Mouse (Mus musculus): ENCODE measurements around the gene Insm1. TPM values are rescaled to one million over a fixed set of nuclear protein-coding genes. Genes with fewer than 3 reads are reported as not detected.

Gene Insm1
- 7.1 and 8.9 TPM in 2 replicates for polyA plus RNA-seq (2015; fragmentation: Nextera tagmentation; extraction: Ambion mirVana)

DNA sequence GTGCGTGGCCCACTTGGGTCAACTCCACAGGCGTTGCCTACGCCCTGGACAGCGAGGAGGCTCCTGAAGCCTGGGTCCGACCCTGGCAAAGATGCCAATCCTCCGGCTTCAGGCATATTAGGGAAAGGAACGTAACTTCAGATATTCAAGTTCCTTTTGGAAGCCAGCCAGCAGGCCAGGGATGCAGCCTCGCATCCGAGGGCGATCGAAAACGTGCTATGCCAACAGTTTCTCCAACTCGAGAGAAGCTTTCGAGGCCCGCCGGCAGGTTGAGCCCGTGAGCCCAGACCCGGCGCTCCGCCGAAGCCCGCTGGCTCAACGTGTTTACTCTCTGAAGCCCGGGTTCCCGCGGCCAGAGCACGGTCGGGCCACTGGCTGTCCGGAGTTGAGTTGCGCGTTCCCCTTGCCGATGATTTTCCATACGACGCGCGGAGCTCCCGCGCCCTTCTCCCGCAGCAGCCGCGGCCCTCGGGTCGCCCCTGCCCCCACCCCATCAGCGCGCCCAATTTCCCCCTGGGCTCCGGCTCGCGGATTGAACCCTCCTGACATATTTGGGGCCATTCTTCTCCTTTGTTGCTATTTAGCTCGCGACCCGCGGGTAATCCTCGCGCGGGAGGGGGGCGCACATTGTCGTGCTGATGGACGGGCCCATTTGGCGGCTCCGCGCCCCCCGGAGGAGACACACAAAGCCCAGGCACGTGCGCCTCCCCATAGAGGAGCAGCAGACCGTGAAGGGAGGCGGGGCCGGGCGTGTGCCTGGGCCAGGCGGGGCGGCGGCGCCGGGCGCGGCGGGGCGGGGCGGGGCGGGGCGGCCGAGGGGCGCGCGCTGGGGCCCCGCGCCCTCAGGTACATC lies at the start of gene Insm1:
TSS of gene Insm1 (plus strand) at position 846 of the 853 bp plus-strand sequence.
- Histone ChIP-seq H3K36me3 (no peaks in the 10 kb centered on the region), H3K27me3 (peaks cover 31% of the 10 kb centered on the region), H3K4me2 (replicated peaks) (peak within 1 kb of the TSS; percentile 92), H3K9me3 (no peaks in the 10 kb centered on the region), H3K9ac (replicated peaks) (peak within 1 kb of the TSS; percentile 96), H3K27ac (peak within 1 kb of the TSS; percentile 97), H3K4me1 (replicated peaks) (peaks cover 76% of the 10 kb centered on the region), H3K4me3 (replicated peaks) (peak within 1 kb of the TSS; percentile 81)
- ATAC-seq, result peak; percentile 61
- WGBS, result under 1% methylated on average over 74 of the region's 86 CpGs

DNA sequence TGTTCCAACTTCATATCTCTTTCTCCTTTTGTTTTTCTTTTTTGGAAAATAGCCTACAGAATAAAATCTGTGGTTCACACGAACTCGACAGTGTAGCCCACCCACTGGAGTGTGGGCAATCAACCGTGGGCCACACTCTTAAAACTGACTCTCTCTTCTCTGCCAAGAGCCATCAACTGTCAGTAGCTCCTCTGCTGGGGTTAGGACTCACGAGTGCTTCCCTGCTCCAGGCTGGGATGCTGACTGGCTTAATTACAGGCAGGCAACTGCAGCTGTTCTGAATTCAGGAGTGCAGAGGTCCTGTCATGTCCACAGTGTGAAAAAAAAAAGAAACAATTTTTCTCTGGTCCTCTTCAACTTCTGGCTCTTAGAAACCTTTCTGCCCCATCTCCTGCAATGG lies 49.6 kb upstream of the Insm1 start:
- no peaks in the 10 kb centered on the region for H3K36me3 ChIP-seq
- peaks cover 21% of the 10 kb centered on the region for H3K4me1 ChIP-seq (replicated peaks)
- H3K9ac ChIP-seq (replicated peaks), result no peak overlapping the region
- ATAC-seq, result no peak
- no peak overlapping the region for H3K27ac ChIP-seq
- no peaks in the 10 kb centered on the region for H3K9me3 ChIP-seq
- 43% methylated on average over 4 of the region's 4 CpGs for WGBS
- H3K27me3 ChIP-seq, result no peaks in the 10 kb centered on the region
- H3K4me3 ChIP-seq (replicated peaks), result no peak overlapping the region
- H3K4me2 ChIP-seq (replicated peaks), result no peak overlapping the region

DNA sequence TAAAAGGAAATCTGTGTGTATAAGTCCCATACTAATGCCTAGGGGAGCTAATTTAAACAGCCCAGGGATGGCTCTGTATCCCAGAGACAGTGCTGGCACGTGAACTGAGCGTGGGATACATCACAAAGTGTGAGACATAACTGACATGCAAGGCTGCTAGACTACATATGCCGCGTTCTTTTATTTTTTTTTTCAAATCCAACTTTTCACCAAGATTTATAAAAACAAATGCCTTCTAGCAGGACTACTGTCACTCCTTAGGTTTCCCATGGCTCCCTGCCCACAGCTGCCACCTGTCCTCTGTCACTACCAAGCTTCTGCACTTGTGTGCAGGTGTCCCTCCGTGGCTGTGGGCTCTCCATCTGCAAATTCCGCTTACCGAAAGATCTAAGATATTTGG lies 47.5 kb upstream of the Insm1 start:
- Histone ChIP-seq H3K9ac (replicated peaks) (no peak overlapping the region), H3K4me1 (replicated peaks) (0 out of 2 replicates have a peak, but pooled peaks cover 6% of the 10 kb centered on the region), H3K36me3 (no peaks in the 10 kb centered on the region), H3K27ac (no peak overlapping the region), H3K4me3 (replicated peaks) (no peak overlapping the region), H3K27me3 (no peaks in the 10 kb centered on the region), H3K4me2 (replicated peaks) (no peak overlapping the region), H3K9me3 (no peaks in the 10 kb centered on the region)
- WGBS, result 90% methylated on average over 7 of the region's 7 CpGs
- ATAC-seq, result no peak

DNA sequence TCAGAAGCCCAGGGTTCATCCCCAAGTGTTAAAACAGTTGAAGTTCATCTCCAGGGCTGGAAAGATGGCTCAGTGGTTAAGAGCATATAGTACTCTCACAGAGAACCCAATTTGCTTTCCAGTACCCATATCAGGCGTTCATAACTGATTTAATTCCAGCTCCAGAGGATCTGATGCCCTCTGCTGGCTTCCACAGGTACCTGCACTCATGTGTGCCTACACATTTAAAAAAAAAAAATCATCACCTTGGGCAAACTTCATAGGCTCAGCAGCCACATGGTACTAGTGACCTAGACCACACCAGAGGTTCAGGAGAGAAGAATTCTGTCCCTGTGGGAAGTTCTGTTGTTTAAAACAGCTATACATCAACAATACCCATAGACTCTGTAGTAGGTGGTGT lies 43.0 kb upstream of the Insm1 start:
- Histone ChIP-seq H3K36me3 (no peaks in the 10 kb centered on the region), H3K27me3 (no peaks in the 10 kb centered on the region), H3K9me3 (no peaks in the 10 kb centered on the region), H3K4me3 (replicated peaks) (no peak overlapping the region), H3K4me1 (replicated peaks) (peaks cover 3% of the 10 kb centered on the region), H3K27ac (no peak overlapping the region), H3K9ac (replicated peaks) (no peak overlapping the region), H3K4me2 (replicated peaks) (no peak overlapping the region)
- ATAC-seq, result no peak
- WGBS, result 76% methylated on average over 1 of the region's 1 CpGs

DNA sequence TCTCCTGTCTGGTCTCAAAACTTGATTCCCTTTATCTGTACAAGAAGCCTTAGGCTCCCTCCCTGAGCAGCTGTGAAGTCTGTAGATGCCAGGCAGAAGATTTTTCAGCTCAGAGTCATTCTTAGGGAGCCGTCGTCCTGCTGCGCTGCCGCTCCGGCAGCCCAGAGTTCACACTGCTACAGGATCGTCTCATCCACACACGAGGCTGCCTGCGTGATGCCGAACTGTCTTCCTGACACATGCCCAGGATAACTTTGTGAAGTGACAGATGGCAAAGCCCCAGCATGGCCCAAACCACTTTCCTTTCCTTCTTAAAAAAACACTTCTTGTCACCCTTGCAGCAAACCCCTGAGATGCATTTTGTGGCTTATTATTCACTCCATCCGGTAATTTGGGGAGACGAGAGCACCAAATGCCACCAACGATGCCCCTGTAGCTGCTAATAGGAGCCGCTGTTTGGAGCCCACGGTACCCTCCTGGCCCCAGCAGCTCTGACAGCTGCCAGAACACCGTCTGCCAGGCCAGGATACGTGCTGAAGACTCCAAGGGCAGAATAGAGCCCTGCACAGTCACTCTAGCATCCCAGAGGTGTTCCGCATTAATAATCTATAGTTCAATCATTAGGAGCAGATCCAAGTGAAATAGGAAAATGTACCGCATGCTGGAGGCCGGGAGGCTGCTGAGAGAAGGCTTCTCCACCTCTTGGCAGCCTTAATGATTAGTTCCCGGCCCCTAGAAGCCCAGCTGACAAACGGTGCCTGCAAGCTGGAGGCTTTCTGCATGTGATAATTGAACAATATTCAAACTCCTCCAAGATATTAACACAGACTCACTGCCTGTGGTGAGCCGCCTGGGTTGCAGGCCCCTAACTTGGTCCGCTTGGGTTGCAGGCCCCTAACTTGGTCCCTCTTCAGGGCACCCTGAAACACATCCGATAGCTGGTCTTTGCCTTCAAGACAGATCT lies 37.6 kb upstream of the Insm1 start:
- Histone ChIP-seq H3K27ac (peak overlapping the region; percentile 26), H3K4me2 (replicated peaks) (no peak overlapping the region), H3K36me3 (no peaks in the 10 kb centered on the region), H3K4me3 (replicated peaks) (no peak overlapping the region), H3K4me1 (replicated peaks) (peaks cover 24% of the 10 kb centered on the region), H3K9me3 (no peaks in the 10 kb centered on the region), H3K9ac (replicated peaks) (peak overlapping the region; percentile 48), H3K27me3 (no peaks in the 10 kb centered on the region)
- ATAC-seq, result peak; percentile 67; the same call in 1 of the 2 replicates
- 70% methylated on average over 24 of the region's 24 CpGs for WGBS

DNA sequence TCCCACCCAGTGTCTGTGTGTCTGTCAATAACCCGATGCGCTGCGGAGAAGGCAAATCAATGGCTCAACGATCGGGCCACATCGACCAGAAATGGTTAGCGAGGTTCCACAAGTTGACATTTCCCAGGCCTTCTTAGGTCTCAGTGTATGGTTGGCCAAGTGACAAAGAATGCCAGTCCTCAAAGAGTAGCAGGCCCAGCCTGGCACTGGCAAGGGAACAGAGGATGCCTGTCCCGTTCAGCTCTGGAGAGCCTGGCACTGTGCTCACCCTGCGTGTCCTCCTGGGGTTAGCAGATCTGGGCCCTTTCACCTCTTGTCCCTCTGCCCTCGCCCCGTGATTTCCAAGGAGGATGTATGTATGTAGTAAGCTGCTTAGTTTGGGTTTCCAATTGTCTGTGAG lies 25.6 kb upstream of the Insm1 start:
- no peaks in the 10 kb centered on the region for H3K27me3 ChIP-seq
- ATAC-seq, result no peak
- H3K4me2 ChIP-seq (replicated peaks), result no peak overlapping the region
- H3K9me3 ChIP-seq, result no peaks in the 10 kb centered on the region
- 0 out of 2 replicates have a peak, but pooled peaks cover 3% of the 10 kb centered on the region for H3K4me1 ChIP-seq (replicated peaks)
- no peak overlapping the region for H3K9ac ChIP-seq (replicated peaks)
- no peak overlapping the region for H3K4me3 ChIP-seq (replicated peaks)
- no peaks in the 10 kb centered on the region for H3K36me3 ChIP-seq
- 94% methylated on average over 11 of the region's 11 CpGs for WGBS
- H3K27ac ChIP-seq, result no peak overlapping the region

DNA sequence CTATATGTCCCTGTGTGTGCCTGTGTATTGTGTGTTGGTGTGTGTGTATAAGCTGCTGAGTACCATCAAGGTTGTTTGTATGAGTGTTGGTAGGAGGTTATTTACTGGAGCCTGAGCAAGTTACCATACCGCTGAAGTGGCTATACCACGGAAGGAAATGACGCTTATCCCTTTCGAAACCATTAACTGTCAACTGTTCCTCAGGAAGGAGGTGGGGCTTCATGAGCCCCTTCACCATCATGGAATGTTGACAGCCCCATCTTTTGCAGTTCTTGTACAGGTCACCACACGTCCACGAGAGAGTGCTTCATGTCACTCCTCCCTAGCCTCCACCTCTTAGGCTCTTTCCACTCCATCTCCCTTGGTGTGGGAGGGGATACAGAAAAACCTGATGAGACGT lies 23.8 kb upstream of the Insm1 start:
- no peaks in the 10 kb centered on the region for H3K27me3 ChIP-seq
- H3K4me3 ChIP-seq (replicated peaks), result no peak overlapping the region
- no peaks in the 10 kb centered on the region for H3K36me3 ChIP-seq
- 83% methylated on average over 7 of the region's 7 CpGs for WGBS
- H3K9me3 ChIP-seq, result no peaks in the 10 kb centered on the region
- H3K4me1 ChIP-seq (replicated peaks), result 0 out of 2 replicates have a peak, but pooled peaks cover 3% of the 10 kb centered on the region
- no peak for ATAC-seq
- H3K9ac ChIP-seq (replicated peaks), result no peak overlapping the region
- H3K27ac ChIP-seq, result no peak overlapping the region
- H3K4me2 ChIP-seq (replicated peaks), result no peak overlapping the region

DNA sequence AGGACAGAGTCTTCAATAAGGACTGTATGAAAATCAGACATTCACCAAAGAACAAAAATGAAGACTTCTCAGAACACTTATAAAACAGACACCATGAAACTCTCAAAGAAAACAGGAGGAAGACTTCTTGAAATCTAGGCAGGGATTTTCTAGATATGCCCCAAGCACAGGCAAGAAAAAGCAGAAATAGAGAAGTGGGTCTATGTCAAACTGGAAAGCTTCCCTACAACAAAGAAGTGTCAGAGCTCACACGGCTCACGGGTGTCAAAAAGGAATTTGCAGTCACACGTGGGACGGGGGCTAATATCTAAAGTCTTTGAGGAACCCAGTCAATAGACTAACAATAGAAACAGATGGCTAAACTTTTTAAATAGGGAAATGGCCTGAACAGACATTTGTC lies 10.8 kb upstream of the Insm1 start:
- H3K27ac ChIP-seq, result no peak overlapping the region
- H3K4me2 ChIP-seq (replicated peaks), result no peak overlapping the region
- H3K27me3 ChIP-seq, result peaks cover 25% of the 10 kb centered on the region; the same call in 1 of the 2 replicates
- no peak overlapping the region for H3K9ac ChIP-seq (replicated peaks)
- H3K36me3 ChIP-seq, result no peaks in the 10 kb centered on the region
- no peak overlapping the region for H3K4me3 ChIP-seq (replicated peaks)
- WGBS, result 21% methylated on average over 4 of the region's 4 CpGs
- 0 out of 2 replicates have a peak, but pooled peaks cover under 1% of the 10 kb centered on the region for H3K9me3 ChIP-seq
- ATAC-seq, result no peak
- H3K4me1 ChIP-seq (replicated peaks), result peaks cover 17% of the 10 kb centered on the region

DNA sequence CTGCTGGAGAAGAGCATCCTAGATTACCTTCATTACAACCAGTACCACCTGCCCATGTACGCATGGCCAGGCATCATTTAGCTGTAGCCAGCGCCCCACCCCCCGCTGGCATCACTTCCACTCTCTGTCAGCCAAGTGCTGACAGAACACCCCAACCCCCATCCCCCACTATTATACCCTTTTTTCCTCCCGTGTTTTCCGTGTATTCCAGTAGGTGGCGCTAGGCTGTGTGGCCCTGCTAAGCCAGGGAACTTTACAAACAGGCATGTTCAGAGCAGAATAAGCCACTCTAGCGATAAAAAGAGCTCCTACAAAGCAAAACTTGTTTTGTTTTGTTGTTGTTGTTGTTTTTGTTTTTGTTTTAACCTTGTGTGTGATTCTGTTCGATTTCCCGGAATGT lies 7.0 kb upstream of the Insm1 start:
- no peak for ATAC-seq
- WGBS, result 3% methylated on average over 9 of the region's 9 CpGs
- Histone ChIP-seq H3K9me3 (no peaks in the 10 kb centered on the region), H3K4me3 (replicated peaks) (no peak overlapping the region), H3K4me2 (replicated peaks) (no peak overlapping the region), H3K27me3 (peaks cover 34% of the 10 kb centered on the region), H3K9ac (replicated peaks) (no peak overlapping the region), H3K27ac (no peak overlapping the region), H3K4me1 (replicated peaks) (peaks cover 50% of the 10 kb centered on the region), H3K36me3 (no peaks in the 10 kb centered on the region)

DNA sequence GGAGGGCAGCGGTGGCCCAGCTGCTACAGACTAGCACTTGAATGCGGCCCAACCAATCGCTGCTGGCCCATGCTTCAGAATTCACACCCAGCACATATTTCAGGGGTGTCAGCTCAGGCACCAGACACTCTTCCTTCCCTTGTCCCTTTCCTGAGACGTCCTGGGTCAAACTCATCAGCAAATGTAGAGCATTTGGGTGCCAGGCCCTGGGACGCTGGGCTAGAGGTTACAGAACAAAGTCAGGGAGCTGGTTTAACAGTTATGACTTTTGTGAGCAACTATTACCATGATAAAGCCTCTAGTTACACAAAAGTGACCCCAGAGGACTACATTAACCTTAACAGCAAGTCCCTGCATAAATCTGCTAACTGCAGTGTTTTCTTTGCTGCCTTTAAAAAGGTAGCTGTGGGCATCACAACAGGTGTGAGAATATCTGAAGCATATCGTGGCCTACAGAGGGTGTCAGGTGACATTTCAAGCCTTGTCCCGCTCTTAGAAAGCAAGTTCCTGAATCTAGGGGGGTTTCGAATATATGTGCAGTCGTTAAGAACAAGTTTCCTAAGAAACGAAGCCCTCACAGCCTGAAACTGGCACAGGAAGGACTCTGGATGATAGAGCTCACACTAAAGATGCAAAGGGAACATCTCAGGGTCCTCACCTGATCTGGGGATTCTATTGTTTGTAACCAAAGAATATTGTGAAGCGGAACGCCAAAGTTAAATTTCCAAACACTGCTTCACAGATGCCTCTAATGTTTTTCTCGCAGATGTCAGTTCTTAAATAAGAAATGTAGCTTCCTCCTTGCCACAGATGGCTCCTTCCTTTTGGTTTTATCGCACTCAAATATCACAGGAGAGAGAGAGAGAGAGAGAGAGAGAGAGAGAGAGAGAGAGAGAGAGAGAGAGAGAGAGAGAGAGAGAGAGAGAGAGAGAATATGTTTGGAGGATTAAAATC lies 5.3 kb upstream of the Insm1 start:
- H3K4me3 ChIP-seq (replicated peaks), result no peak overlapping the region
- peak overlapping the region; percentile 65; the same call in 1 of the 2 replicates for H3K27ac ChIP-seq
- ATAC-seq, result no peak
- H3K4me1 ChIP-seq (replicated peaks), result peaks cover 65% of the 10 kb centered on the region
- 12% methylated on average over 14 of the region's 14 CpGs for WGBS
- H3K9ac ChIP-seq (replicated peaks), result no peak overlapping the region
- H3K9me3 ChIP-seq, result no peaks in the 10 kb centered on the region
- H3K4me2 ChIP-seq (replicated peaks), result no peak overlapping the region
- no peaks in the 10 kb centered on the region for H3K36me3 ChIP-seq
- peaks cover 31% of the 10 kb centered on the region for H3K27me3 ChIP-seq
